Mouse (Mus musculus) large intestine, adult 2 months (tissue): ENCODE data around the gene Hnrnpl. TPM values are rescaled to one million over a fixed set of nuclear protein-coding genes. Genes with fewer than 3 reads are reported as not detected.

Experiments used
- DNase-seq: peaks from one replicate; pipeline ENCODE4 v3.0.0-alpha.2; 2012; ENCODE audit warnings: low read depth, low spot score
- WGBS: fragments of 180-500 bp; shearing (Covaris S2); methylation state at CpG from one replicate; pipeline ENCODE4 v1.1.7; 2018; 5-methylcytosine and 5-hydroxymethylcytosine counted together
- polyA plus RNA-seq: library from polyadenylated mRNA; depleted of rRNA; stranded (reverse); fragments of >200 nt; gene quantifications from 2 replicates; pipeline ENCODE4 v1.2.3, GENCODE M21; 2012

Gene Hnrnpl
- polyA plus RNA-seq, 1 experiment: 273 TPM

DNA sequence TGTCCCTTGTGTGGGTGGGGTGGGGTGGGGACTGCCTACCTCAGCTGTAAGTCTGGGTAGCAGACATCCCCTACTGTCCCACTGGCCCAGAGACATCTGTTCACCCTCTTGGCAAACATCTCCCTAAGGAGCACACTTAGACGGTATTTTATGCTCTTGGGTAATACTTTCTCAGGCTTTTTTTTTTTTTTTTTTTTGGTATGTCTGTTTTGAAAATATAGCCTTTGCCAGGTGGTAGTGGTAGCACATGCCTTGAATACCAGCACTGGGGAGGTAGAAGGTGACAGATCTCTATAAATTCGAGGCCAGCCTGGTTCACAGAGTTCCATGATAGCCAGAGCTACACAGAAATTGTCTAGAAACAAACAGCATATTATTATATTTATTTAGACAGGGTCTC lies 15.6 kb downstream of the Hnrnpl start:
- 6% methylated on average over 2 of the region's 2 CpGs for WGBS
- no peak for DNase-seq

DNA sequence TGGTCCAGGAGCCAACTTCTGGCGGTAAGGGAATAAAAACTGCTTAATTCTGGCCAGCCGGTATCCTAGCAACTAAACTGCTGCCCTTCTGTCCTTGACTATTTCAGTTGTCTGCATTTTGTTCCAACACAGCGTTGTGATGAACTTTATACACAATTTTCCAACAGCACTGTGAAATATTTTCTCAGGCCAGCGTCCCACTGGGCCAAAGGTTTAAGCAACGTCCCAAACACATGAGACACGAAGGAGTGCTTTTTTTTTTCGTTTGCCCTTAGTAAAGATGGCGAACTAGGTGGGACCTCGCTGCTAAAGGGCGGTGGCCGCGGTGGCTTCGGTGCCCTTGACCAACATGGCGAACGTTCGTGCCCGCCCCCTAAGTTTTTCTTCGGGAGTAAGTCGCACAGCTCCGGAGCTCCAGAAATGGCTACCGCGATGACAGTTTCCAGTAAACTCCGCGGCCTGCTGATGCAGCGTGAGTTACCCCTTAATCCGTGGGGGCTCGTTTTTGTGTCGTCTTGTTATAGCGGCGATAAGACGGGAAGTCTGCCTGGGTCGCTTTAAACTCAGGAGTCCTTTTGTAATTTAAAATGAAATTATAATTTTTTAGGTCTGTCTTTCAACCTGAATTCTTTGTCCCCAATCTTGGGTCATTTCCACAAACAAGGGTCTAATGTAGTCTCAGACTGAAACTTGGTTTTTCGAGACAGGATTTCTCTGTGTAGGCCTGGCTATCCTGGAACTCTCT lies 16.8 kb downstream of the Hnrnpl start, which contains the start of gene Ech1:
Gene Ech1, plus strand, starts transcription at position 277 of the 745 bp plus-strand sequence.
- WGBS: under 1% methylated on average over 33 of the region's 33 CpGs
- no peak for DNase-seq

DNA sequence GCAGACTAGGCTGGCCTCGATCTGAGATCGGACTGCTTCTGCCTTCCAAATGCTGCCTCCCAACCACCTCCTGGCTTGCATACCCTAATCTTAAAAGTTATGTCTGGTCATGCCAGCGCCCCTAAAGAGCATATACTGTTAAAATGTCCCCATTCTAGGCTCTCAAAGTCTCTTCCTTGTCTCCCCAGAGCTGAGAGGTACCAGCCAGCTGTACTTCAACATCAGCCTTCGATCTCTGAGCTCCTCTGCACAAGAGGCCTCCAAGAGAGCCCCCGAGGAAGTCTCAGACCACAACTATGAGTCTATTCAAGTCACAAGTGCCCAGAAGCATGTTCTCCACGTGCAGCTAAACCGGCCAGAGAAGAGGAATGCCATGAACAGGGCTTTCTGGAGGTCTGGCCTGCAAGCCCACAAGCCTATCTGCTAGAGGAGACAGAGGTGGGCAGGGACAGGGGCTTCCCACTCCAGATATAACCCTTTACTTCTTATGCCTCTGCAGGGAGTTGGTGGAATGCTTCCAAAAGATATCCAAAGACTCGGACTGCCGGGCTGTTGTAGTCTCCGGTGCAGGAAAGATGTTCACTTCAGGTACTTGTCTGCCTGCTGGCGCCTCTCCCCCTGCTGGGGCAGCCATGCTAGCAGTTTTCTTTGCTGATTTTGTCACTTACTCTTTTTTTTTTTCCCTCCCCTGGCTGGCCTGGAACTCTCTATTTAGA lies 17.5 kb downstream of the Hnrnpl start:
- no peak for DNase-seq
- WGBS: 11% methylated on average over 11 of the region's 11 CpGs

DNA sequence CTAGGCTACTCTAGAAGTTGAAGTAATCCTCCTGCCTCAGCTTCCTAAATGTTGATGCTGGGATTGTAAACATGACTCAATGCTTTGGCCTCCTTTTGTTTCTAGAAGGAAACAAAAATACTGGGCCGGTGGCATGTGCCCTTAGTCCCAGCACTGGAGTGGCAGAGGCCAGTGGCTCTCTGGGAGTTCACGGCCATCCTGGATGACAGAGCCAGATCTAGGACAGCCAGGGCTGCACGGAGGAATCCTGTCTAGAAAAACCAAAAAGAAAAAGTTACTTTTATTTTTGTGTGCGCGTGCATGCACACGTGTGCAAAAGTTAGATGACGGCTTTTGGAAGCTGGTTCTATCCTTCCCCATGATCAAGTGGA lies 18.0 kb downstream of the Hnrnpl start:
- no peak for DNase-seq
- WGBS: 72% methylated on average over 7 of the region's 7 CpGs

DNA sequence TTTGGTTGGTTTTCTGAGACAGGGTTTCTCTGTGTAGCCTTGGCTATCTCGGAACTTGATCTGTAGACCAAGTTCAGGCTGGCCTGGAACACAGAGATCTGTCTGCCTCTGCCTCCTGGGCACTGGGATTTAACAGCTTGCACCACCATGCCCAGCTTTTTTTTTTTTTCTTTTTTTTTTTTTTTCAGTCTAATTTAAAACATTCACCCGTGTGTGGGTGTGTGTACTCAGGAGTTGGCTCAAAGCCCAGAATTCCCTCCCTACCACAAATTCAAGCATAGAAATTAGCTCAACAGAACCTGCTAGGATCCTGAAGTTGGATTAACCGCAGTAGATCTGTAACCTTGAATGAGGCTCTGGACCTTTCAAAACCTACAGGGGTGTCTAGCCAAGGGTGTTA lies 19.0 kb downstream of the Hnrnpl start:
- WGBS: 31% methylated on average over 3 of the region's 3 CpGs
- DNase-seq: no peak

DNA sequence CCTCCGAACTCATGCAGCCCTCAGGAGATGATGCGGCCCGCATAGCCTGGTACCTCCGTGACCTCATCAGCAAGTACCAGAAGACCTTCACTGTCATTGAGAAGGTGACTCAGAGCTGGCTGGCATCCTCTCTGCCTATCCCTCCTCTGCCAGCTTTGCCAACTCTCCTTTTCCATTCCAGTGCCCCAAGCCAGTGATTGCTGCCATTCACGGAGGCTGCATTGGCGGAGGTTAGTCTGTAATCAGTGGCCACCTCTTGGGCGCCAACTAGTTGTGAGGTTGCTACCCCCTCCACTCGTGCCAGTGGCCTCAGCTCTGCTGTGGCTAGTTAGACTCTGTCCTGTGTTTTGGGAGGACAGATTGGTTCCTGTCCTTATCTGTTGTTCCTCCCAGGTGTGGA lies 21.5 kb downstream of the Hnrnpl start:
- WGBS: 85% methylated on average over 8 of the region's 8 CpGs
- DNase-seq: no peak

DNA sequence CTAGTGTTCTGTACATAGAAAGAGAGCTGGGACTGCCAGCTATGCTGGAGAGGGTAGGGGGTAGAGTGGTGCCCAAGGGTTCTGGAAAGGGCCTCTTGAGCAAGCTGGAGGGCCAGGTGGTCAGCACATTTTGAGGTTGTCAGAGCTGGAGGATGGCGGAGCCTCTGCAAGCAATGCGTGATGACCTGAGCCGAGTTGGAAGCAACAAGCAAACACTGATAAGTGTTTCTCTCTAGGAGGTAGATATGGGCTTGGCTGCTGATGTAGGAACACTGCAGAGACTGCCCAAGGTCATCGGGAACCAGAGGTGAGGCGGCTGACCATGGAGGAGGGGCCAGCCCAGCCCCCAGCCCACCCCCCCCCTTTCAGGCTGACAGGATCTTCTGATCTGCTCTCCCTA lies 22.6 kb downstream of the Hnrnpl start:
- DNase-seq: no peak
- WGBS: 51% methylated on average over 5 of the region's 5 CpGs

DNA sequence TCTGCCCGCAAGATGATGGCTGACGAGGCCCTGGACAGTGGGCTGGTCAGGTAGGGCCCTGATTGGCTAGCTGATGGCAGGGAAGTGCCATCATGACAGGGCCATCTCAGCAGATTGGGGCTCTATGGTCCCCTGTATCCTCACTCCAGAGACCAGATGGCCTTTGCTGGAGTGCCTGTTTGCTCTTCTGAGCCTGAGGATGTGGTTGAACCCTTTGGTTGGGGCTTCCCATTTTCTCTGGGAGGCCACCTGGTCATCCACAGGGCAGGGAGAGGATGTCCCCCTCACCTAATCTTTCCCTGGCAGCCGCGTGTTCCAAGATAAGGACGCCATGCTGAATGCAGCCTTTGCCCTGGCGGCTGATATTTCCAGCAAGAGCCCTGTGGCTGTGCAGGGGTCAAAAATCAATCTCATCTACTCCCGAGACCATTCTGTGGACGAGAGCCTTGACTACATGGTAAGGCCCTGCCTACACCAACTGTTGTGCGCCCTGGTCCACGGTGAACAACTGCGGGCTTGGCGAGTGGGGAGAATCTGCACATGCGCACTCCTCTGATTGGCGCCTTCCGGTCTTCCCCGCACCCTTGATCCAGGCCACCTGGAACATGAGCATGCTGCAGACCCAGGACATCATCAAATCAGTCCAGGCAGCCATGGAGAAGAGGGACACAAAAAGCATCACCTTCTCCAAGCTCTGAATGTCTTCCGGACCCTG lies 23.2 kb downstream of the Hnrnpl start:
- WGBS: 39% methylated on average over 17 of the region's 17 CpGs

DNA sequence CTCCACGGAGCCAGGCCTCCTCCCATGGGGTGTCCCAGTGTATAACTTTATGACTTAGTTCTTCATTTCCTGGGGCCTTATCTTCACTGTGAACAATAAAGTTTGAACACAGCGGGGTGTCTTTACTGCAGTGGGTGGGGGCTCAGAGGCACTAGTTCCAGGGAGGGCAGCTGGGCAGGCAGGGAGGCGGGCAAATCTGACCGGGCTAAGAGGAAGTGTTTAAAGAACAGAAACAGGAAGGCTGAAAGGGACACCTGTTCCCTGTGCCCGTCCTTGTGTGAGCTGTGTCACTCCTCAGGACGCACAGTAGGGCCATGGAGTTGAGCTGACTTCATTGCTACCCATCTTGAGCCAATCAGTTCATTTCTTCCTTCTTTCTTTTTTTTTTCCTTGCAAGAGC lies 23.8 kb downstream of the Hnrnpl start:
- 30% methylated on average over 6 of the region's 6 CpGs for WGBS
- no peak for DNase-seq

More for the DNA sequence above, 23.2 kb downstream of the Hnrnpl start:
- no peak for DNase-seq

DNA sequence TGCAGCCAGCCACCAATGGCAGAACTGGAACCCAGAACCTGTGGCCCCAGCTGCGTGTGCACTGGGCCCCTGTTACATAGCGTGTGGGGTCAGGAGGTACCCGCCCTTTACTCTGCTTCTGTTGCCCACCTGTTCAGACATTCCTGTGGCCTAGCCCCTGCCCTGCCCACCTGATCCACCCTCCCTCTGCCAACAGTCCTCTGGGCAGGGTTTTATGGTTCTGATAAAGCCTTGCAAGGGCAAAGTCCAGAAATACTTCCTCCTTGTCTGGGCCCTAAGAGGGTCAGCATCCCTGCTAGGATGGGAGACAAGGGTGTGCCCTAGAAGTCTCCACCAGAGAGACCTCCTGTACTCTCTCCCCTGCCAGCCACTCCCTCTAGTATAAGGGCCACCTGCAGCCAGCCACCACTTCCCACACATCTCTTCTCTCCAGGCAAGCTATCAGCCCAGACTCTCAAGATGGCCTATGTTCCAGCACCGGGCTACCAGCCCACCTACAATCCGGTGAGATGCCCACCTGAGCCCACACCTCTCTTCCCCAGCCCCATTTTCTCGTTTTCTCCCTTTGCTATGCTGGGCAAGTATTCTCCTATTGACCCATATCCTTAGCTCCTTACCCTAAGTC lies 25.5 kb downstream of the Hnrnpl start, which contains the start of gene Lgals4:
Gene Lgals4, plus strand, starts transcription at position 132 of the 625 bp plus-strand sequence.
- DNase-seq: no peak
- WGBS: 46% methylated on average over 6 of the region's 6 CpGs

DNA sequence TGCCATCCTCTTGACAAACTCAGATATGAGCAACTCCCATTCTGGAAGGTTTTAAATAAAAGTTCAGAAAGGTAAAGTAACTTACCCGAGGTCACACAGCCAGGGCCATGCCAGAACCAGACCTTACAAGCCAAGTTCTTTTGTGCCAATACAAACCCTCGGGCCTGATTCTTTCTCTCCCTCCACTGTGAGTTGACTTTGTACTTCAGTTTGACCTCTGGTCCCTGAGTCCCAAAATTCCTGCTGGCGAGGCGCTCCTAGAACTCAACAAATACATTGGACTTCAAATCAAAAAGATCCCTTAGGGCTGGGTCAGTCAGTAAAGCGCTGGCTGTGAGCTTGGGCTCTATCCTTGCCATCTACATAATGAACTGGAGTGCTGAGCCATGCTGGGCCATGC lies 28.6 kb downstream of the Hnrnpl start:
- no peak for DNase-seq

DNA sequence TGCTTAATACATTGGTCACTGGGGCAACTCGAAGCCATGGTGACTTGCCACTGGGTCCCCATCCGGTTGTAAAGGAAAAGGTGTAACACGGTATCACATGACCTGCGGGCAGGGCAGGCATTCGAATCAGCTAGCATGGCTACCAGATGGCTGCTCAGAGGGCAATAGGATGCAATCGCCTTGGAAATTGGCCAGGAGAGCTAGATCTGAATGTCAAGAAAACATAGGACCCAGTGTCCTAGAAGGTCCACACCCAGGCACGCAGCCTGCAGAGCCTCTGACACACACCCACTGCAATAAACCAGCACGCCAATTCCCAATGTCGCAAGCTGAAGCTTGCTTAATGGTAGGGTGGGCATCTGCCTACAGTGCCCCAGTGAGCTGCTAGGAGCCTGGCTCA lies 30.0 kb downstream of the Hnrnpl start:
- 28% methylated on average over 9 of the region's 9 CpGs for WGBS
- peak; percentile 100 for DNase-seq

More for the DNA sequence above, 28.6 kb downstream of the Hnrnpl start:
- WGBS: 34% methylated on average over 5 of the region's 5 CpGs

DNA sequence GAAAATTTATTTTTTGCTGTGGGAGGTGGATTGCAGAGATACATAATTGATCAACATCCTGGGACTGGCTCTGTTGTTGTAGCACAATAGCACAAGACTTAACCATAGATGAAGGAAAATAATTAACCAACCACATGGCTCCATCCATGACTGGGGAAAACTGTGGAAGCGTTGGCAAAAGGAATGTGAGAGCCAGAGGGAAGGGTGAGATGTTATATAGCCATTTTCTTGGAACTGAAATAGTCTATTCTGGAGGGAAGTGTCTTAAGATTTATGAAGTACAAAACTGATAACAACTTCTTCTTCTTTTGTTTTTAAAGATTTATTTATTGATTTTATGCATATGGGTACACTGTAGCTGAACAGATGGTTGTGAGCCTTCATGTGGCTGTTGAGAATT lies 38.9 kb downstream of the Hnrnpl start:
- WGBS: 64% methylated on average over 1 of the region's 1 CpGs
- DNase-seq: no peak

DNA sequence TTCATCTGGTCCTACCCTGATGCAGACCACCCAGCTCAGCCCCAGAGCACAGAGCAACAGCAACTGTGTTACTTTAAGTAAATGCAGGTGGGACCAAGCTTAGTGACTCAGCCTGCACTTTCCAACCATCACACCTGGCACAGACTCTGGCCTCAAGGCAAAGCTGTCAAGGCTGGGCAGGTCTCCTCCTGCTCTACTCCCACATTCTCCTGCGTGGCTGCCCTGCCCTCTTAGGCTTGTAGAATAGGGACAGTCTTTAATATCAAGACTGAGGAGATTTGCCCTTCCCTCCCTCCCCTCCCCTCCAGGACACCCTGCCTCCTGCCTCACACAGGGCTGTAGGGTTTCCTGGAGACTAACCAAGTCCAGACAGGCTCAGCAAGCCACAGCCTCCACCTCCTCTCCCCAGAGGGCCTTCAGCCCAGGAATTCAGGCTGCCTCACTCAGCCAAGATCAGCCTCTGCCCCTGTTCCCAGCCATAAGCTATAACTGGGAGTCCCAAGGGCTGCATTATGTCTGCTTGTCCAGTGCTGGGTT lies 41.4 kb downstream of the Hnrnpl start:
- 6% methylated on average over 1 of the region's 1 CpGs for WGBS
- no peak for DNase-seq

DNA sequence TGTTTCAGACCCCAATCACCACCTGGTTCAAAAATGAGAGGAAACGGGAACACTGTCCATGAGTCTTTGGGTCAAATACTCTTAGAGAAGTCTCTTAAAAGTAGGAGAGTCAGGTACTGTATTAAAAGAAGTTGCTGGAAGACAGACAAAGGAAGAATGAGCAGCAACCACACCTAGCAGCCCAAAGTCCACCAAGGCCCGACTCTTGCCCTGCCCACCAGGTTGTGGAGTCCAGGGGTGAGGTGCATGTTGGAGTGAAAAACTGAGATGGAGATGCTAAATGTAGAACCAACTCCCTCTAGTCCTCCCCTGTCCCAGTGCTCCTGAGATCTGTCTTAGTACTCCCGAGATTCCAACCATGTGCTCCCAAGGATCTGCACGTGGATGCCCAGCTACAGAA lies 42.3 kb downstream of the Hnrnpl start:
- DNase-seq: no peak
- WGBS: 52% methylated on average over 4 of the region's 4 CpGs

DNA sequence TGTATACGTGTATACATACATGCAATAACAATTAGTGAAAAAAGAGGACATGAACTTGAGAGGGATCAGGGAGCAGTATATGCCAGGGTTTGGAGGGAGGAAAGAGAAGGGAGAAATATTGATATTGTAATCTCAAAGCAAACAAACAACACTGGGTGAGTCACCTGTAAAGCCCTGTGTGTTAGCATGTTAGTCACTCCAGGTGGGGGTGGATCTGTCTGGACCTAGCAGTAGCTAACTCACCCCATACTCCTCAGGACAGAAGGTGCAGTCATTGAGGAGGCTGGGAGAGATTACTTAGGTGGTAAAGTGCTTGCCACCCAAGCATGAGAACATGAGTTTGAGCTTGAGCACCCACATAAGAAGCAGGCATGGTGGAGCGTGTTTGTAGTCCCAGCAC lies 51.6 kb downstream of the Hnrnpl start:
- 89% methylated on average over 2 of the region's 2 CpGs for WGBS
- DNase-seq: no peak

DNA sequence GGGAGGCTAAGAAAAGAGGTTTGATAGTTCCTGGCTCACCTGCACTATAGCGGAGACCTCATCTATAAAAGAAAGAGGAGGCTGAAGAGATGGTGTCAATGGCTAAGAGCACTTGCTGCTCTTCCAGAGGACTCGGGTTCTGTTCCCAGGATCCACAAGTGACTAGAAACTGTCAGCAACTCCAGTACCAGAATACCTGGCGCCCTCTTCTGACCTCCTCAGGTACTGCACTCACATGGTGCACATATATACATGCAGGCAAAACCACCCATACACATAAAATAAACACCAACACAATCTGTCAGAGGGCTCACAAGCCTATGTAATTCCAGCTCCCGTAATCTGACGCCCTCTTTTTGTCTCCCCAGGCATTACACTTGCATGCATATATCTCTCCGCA lies 52.6 kb downstream of the Hnrnpl start:
- DNase-seq: no peak
- 93% methylated on average over 6 of the region's 6 CpGs for WGBS

DNA sequence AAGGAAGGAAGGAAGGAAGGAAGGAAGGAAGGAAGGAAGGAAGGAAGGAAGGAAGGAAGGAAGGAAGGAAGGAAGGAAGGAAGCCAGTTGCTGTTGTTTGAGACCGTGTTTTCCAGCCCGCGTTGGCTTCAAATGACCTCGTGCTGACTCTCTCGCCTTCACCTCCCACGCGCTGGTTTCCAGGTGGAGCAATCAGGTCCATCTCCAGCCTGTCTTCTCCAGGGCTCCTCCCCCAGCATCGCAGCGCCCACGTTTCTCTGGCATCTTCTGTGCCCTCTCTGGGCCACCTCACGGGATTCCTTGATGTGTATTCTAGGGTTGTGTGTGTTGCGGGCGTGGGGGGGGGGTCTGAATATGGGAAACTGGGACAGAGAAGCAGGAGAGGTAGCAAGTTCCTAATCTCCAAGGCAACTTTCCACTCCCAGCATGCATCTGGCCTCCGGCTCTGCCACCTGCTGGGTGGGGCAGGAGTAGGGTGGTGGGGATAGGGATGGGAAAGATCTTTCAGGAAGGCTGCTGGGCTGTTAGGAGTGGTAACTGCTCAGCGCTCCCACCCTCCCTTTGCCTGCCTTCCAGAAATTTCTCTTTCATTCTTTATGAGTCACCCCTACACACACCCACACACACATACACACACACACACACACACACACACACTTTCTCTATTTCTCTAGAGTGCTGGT lies 54.6 kb downstream of the Hnrnpl start:
- 37% methylated on average over 15 of the region's 15 CpGs for WGBS

DNA sequence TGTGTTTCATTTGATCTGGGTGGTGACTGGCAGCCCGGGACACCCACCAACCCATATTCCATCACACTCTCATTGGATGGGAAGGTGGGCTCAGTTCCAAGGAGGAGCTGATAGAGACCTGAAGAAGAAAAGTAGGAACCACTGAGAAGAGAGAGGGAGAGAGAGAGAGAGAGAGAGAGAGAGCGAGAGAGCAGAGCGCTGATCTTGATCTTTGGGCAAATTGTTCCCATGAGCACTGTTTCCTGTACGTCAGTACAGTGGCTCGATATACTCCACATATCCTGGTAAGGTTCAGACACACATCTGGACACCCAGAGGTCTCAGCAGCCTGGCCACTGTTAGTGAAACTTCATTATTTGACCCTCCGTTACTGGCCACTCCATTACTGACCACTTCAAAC lies 55.2 kb downstream of the Hnrnpl start, which contains the start of gene Lgals7:
Gene Lgals7, plus strand, starts transcription at position 314 of the 400 bp plus-strand sequence.
- 80% methylated on average over 6 of the region's 6 CpGs for WGBS
- DNase-seq: no peak

More for the DNA sequence above, 54.6 kb downstream of the Hnrnpl start:
- DNase-seq: no peak
